Mouse (Mus musculus) 3T3-L1 (cell line): ENCODE data around the gene Spred1.
A peak's percentile ranks its signal among the peaks of the same experiment; 100 is the strongest.

Experiments used
- DNase-seq: peaks from one replicate; pipeline ENCODE4 v3.0.0-alpha.2; 2015; ENCODE audit warnings: low read depth, low spot score

Gene Spred1

GRCm38 (mm10) chr2:117176937-117177336 is 55.8 kb downstream of the Spred1 start:
- no peak for DNase-seq

DNA sequence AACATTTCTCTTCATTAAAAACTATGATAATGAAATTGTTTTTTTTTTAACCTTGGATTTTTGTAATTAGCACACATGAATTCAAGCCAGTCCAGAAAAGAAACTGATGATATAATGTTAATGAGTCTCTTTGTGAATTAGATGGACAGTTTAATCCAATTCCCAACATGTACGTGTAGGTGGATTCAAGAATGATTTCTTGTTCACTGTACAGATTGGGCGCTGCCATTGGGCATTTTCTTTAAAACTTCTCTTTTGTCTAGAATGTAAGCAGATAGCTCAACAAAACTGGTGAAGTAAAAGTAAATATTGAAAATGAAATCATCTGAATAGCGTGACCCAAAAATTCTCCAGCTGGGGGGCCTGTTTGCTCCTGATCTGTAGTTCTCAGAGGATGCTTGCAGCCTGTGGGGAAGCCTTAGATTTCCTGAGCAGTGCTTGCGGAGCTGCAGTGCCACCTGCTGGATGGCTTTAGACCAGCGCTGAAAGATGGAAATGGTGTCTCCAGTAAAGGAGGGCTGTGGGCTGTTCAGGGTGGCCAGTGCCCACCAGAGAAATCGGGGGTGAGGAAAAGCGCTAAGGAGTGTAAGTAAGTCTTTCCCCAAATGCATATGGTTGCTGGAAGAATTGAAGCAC is 59.2 kb downstream of the Spred1 start:
- peak; percentile 88 for DNase-seq

DNA sequence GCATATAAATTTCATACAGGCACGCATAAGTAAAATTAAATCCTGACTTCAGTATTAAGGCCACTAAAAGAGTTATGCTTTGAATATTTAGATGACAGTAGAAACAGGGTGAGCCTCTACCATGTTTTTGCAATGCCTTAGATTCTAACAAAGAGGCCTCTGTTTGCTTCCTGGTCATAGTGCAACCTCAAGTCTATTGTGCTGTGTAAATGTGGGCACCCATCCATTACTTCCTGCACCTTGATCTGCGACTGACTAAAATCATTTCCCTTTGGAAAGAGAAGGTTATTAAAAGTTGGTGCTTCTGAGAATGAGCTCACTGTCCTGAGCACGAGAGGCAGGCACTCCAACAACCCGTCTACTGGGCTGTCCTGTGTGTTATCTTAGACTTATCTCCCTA is 64.4 kb downstream of the Spred1 start:
- DNase-seq: no peak

- DNase-seq: no peak
Measured at GRCm38 (mm10) chr2:117190915-117191314, 69.7 kb downstream of the Spred1 start.

- DNase-seq: no peak
Measured at GRCm38 (mm10) chr2:117194309-117194708, 73.1 kb downstream of the Spred1 start.

DNA sequence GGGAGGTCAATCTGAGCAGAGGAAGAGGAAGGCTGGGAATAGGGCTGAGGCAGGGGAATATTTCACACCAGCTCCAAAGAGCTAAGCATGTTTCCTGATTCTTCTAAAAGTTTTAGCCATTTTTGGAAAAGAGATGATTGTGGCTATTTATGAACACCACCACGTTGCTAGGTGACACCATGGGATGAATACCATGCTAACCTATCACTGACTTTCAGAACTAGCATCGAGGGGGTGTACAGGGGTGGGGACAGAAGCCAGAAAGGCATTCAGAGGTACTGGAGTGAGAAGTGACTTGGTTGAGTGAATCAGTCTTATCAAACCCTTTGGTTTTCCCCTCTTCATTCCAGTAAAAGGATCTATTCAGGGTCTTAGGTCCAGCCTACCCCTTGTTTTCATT is 74.0 kb downstream of the Spred1 start:
- DNase-seq: no peak

GRCm38 (mm10) chr2:117195578-117195977 is 74.4 kb downstream of the Spred1 start:
- DNase-seq: no peak

DNA sequence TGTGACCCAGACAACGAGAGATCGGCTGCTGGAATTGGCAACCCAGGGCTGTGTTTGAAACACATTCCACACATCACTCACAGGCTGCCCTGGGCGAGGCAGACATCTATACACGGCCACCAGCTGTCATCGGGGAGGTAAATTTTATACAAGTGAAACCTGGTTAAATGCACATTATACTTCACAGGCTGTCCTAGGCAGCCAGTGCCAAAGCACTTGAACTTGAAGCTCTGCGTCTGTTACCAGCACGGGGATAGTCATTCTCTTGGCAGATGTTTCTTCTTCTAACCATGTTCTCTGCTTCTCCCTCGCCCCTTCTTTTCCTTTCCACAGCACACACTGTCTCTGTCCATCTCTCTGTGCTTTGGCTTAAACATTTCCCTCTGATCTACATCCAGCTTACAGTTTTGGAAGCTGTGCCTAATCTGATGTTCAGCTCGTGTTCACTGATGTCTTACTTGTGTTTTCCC is 79.7 kb downstream of the Spred1 start:
- no peak for DNase-seq

DNA sequence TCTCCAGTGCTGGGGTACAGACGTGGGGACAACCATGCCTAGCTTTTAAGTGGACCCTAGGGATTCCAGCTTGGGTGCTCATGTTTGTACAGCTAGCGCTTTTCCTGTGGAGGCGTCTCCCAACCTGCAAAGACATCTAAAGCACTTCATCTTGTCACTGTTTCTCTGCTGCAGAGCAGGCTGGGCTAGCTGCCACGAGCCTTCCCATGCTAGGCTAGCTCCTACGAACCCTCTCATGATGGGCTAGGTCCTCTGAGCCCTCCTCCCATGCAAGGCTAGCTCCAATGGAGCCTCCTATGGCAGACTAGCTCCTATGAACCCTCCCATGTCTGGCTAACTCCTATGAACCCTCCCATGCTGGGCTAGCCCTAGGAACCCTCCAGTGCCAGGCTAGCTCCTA is 82.2 kb downstream of the Spred1 start:
- DNase-seq: no peak

GRCm38 (mm10) chr2:117204534-117204933 is 83.4 kb downstream of the Spred1 start:
- no peak for DNase-seq

GRCm38 (mm10) chr2:117205066-117205465 is 83.9 kb downstream of the Spred1 start:
- no peak for DNase-seq

GRCm38 (mm10) chr2:117210416-117211085 is 89.4 kb downstream of the Spred1 start:
- DNase-seq: no peak

DNA sequence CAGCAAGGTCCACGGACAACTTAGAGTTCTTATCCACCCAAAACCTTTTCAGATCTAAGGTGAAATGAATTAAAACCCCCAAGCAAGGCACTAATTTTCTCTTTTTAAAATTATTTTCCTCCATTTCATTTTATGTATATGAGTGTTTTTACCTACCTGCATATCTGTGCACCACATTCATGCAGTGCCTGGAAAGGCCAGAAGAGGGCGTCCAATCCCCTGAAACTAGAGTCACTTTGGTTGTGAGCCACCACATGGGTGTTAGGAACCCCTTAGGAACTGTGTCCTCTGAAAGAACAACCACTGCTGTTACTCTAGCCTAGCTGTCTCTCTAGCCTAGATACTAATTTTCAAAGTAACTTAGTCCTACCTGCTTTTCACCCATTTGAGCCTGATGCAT is 95.0 kb downstream of the Spred1 start:
- DNase-seq: no peak

DNA sequence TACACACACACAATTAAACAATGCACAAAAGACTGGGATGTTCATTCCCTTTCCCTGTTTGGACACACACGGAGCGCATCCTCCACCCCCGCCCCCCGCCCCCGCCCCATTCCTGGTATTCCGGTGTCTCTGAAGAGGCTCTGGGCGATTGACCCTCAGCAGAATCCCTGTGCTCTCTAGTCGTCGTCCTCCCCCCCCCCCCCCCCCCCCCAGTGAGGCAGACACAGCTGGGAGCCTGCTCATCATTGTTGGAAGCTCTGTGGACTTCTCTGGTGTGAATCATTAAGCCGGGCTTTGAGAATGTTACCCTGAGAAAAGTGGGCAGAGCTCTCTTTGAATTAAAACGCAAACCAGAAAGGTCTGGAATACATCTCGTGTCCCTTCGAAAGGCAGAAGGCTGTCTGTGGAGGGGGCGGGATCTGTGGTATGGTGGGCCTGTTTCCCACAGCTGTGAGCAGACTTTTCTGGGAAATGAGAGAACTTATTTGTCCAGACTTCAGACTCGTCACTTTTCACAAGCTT is 96.6 kb downstream of the Spred1 start:
- DNase-seq: no peak

GRCm38 (mm10) chr2:117219536-117219935 is 98.4 kb downstream of the Spred1 start:
- DNase-seq: peak; percentile 77

DNA sequence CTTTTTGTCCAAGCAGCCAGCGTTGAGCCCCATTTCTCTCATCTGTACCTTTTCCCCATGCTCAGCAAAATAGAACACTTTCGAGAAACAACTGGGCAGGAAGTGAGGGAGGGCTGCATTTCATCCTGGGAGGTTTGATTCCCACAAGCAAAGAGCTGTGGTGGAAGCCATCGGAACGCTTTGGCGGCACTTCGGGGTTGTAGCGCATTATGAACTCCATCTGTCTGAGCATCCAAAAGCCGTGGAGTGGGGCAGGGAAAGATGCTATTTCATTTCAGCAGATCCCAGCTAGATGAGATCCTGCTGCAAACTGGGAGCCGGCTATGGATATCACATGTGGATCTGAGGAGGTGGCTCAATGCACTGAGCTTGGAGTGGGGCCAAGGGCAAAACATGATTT is 101.5 kb downstream of the Spred1 start:
- no peak for DNase-seq

GRCm38 (mm10) chr2:117228601-117229125 is 107.5 kb downstream of the Spred1 start:
- DNase-seq: no peak

DNA sequence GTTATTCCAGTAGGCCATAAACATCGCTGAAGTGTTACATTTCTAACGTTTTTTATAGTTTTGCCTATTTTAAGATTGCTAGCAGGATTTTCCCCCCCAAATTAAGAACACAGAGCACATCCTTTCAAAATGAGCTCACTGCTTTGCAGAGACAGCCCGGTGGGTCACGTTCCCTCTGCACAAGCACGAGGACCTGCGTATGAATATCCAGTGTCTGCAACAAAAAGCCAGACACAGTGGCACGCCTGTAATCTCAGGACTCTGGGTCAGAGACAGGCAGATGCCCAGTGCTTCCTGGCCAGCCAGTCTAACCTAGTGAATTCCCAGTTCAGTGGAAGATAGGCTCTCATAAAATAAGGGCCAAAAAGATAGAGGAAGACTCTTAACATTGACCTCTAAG is 109.1 kb downstream of the Spred1 start:
- no peak for DNase-seq

GRCm38 (mm10) chr2:117231257-117231656 is 110.1 kb downstream of the Spred1 start:
- DNase-seq: peak; percentile 93
